Mouse (Mus musculus) spleen, embryonic (tissue): ENCODE results near the gene Bod1l.

Experiments
- CTCF ChIA-PET: fragments of 350-600 bp; sonication (Branson Sonifier 250); formaldehyde crosslinking; loops from one replicate; lab custom pipeline; 2022; lab: Charles Lee

Bod1l gene

GRCm38 (mm10) chr5:41760071-41760470 lies 84.0 kb downstream of the Bod1l start:
- CTCF ChIA-PET, result no interaction called here

GRCm38 (mm10) chr5:41758671-41759639 lies 85.2 kb downstream of the Bod1l start:
- CTCF ChIA-PET, result no interaction called here

DNA sequence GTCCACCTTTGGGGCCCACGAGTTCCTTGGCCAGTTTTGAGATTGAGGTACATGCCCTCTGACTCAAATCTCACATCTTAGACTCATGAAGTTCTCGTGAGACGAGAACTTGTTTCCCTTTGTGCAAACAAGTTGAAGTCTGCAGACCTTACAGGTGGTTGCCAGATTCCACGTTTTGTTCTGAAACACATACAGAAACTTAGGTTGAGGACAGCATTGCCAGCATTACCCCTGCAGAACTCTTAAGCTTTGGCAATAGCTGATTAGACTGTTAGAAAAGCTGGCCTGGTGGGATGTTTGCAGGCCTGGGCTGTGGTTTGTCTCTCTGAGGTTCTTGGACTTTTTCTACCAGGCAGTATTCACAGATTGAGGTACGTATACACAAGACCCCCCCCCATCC lies 86.8 kb downstream of the Bod1l start:
- CTCF ChIA-PET, result no interaction called here

DNA sequence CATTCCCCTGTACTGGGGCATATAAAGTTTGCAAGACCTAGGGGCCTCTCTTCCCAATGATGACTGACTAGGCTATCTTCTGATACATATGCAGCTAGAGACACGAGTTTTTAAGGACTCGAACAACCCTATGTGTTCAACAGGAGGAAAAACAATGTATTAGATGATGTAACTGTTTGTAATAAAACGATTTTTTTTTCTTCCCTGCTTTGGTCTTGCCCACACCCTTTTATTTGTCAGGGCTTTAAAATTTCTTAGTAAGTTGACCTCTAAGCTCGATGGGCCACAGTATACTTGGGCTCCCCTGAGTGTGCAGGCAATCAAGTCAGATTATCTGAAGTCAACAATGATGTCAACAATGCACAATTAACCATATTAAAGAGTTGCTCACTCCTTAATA lies 87.7 kb downstream of the Bod1l start:
- CTCF ChIA-PET, result no interaction called here

DNA sequence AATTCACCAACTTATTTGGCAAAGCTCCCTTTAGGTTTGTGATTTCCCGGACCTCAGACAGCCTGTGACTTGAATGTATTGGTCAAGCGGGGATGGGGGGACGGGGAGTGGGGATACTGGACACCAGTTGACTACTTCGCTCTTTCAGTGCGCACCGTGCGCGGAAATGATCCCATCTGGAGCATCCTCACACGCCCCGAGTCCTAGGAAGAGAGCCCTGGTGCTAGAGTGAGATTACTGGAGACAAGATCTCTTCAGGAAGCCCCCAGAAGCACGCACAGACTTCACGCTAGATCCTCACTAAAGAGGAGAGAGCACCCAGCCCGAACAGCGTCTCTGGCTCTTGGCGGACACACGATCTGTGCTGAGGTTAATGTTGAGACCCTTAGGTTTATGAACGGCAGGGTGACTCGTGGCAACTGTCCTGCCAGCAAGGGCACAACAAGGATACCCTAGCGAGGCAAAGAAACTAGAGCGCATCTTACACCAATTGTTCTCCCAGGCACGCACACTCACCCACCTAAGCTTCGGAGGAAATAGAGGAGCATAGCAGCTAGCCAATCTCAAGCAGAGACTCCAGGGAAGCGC lies 88.6 kb downstream of the Bod1l start:
- CTCF ChIA-PET, result interaction anchor here (0.7 kb wide), 1 partner anchor 11 kb away, joined by 3 read pairs; no protein-coding TSS in a partner anchor

DNA sequence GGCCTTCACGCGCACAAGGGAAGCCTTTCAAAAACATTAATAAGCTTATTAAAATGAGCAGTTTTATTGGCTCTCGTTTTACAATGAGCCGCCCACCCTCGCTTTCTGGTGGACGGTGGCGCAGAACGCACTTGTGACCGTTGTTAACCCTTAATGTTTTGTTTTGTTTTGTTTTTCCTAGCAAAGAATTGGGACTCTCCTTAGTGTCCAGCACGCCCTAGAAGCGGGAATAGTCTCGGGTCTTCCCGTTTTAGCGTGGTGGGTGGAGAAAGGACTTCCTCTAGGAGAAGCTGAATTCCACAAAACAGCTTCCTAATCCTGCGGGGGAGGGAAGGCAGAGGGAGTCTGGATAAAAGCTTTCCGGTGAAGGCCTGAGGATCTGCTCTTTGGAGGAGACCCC lies 89.3 kb downstream of the Bod1l start:
- CTCF ChIA-PET, result interaction anchor here (0.7 kb wide), 1 partner anchor 11 kb away, joined by 3 read pairs; no protein-coding TSS in a partner anchor

DNA sequence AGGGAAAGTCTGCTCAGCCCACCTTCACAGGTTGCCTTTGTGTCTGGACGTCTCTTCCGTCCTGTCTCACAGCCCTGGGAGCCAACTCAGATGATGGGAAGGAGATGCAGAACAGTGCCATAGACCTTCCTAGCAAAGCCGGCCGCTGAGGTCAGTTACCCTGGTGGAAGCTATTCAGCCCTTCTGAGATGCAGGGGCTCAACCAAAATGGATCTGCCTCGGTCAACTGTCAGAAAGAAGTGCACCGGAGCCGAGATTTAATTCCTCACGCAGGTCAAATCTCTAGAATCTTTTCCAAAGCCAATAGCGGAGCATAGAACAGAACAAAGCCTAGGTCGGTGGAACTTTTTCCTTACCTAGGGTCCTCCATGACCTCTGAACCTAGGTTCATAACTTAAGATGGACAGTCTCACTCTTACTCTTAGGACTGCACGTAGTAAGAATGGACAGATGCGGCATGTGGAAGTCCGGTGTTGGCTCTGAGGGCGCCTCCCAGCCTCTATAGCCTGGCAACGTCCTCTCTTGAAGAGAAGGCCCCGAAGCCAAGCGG lies 89.8 kb downstream of the Bod1l start:
- CTCF ChIA-PET, result no interaction called here

DNA sequence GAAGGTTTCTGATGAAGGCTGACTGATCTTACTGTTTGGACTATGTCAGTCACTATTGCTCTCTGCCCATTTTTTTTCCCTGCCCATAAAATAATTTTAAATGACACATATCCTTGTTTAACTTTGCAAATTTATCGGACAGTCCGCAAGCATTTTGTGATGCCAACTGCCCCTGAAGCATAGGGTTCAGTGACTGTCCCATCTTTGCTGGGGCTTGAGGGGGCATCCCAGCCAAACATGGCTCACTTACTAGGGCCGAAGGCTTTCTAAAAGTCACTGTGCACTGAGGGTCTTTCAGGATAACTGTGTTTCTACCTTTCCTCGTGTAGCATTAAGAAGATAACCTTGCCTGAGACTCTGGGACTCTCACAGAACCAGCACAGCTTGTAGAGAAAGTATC lies 91.4 kb downstream of the Bod1l start:
- CTCF ChIA-PET, result no interaction called here

GRCm38 (mm10) chr5:41744898-41745780 lies 99.0 kb downstream of the Bod1l start:
- CTCF ChIA-PET, result no interaction called here

DNA sequence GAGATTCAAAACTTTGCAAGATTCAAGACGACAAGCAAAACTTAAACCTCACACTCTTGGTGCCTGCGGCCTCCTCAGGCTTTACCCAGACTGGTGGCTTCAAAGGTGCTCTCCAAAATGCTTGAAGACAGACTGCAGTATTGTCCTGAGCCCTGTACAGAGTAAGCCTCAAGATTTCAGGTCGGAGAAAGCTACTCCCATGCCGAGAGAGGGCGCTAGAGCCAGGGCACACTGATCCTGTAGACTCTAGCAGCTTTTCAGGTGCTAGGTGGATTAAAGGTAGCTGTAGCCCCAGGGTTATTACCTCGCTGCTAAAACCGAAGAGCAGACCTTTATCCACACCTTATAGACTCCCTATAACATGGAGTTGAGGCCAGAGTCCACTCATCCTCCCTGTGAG lies 99.9 kb downstream of the Bod1l start:
- CTCF ChIA-PET, result no interaction called here

GRCm38 (mm10) chr5:41738817-41739216 lies 105.3 kb downstream of the Bod1l start:
- CTCF ChIA-PET, result no interaction called here
